Mouse (Mus musculus) kidney, adult 2 months (tissue): Measurements from ENCODE around the gene Mchr1. TPM values are rescaled to one million over a fixed set of nuclear protein-coding genes. Genes with fewer than 3 reads are reported as not detected.

ENCODE experiments used
- DNase-seq: peaks from one replicate; pipeline ENCODE4 v3.0.0; 2021
- H3K27ac ChIP-seq: fragments of 200-500 bp; 2 replicates; pipeline ENCODE4 v1.5.1; 2012; ENCODE audit warnings: low read depth, low read length, control low read depth, inconsistent platforms; ENCODE audit not compliant: insufficient read depth
- H3K27me3 ChIP-seq: fragments of 200-500 bp; replicated peaks from 2 replicates; pipeline ENCODE4 v1.6.1; 2012; ENCODE audit warnings: mild to moderate bottlenecking, moderate library complexity, low read length, inconsistent platforms; ENCODE audit not compliant: control insufficient read depth, insufficient read depth
- H3K36me3 ChIP-seq: fragments of 200-500 bp; 2 replicates; pipeline ENCODE4 v1.6.1; 2012; ENCODE audit warnings: mild to moderate bottlenecking, moderate library complexity, low read length, inconsistent platforms; ENCODE audit not compliant: control insufficient read depth, insufficient read depth
- H3K4me1 ChIP-seq: fragments of 200-500 bp; 2 replicates; pipeline ENCODE4 v1.6.1; 2011; ENCODE audit warnings: low read length; ENCODE audit not compliant: control insufficient read depth, insufficient read depth
- H3K4me3 ChIP-seq: fragments of 200-500 bp; 2 replicates; pipeline ENCODE4 v1.5.1; 2011; ENCODE audit warnings: mild to moderate bottlenecking, low read depth, low read length, control low read depth; ENCODE audit not compliant: insufficient read depth
- CTCF ChIP-seq: fragments of 200-500 bp; conservative IDR thresholded peaks from 2 replicates; pipeline ENCODE4 v1.5.1; 2011; ENCODE audit warnings: low read depth, mild to moderate bottlenecking, control low read depth, low read length, moderate library complexity, mixed read lengths; ENCODE audit not compliant: insufficient read depth, insufficient read length
- POLR2A ChIP-seq: fragments of 200-500 bp; IDR thresholded peaks from one replicate; pipeline ENCODE4 v1.6.1; 2011; ENCODE audit warnings: low read depth, low read length, control low read depth
- WGBS: fragments of 180-500 bp; shearing (Covaris S2); methylation state at CpG from one replicate; pipeline ENCODE4 v1.1.7; 2018; 5-methylcytosine and 5-hydroxymethylcytosine counted together
- polyA plus RNA-seq: library from polyadenylated mRNA; depleted of rRNA; stranded (reverse); fragments of >200 nt; gene quantifications from 2 replicates; pipeline ENCODE4 v1.2.3, GENCODE M21; 2012

Gene Mchr1
- polyA plus RNA-seq, 1 experiment = 2.1 TPM

- H3K27ac ChIP-seq = no peak overlapping the region
- WGBS = 86% methylated on average over 3 of the region's 3 CpGs
These were observed 8.0 kb upstream of the Mchr1 start for GRCm38 (mm10) chr15:81227275-81227674.

GRCm38 (mm10) chr15:81228258-81228657, 7.0 kb upstream of the Mchr1 start:
- DNase-seq = no peak
- H3K27ac ChIP-seq = no peak overlapping the region
- 95% methylated on average over 3 of the region's 3 CpGs for WGBS
- H3K4me3 ChIP-seq = no peak overlapping the region
- no peaks in the 10 kb centered on the region for H3K36me3 ChIP-seq
- H3K27me3 ChIP-seq = no peaks in the 10 kb centered on the region
- TF ChIP-seq POLR2A = no peak
- TF ChIP-seq CTCF = no peak
- H3K4me1 ChIP-seq = peaks cover 8% of the 10 kb centered on the region; the same call in 1 of the 2 replicates

More at GRCm38 (mm10) chr15:81227275-81227674, 8.0 kb upstream of the Mchr1 start:
- Histone ChIP-seq H3K4me3 (no peak overlapping the region), H3K36me3 (no peaks in the 10 kb centered on the region), H3K4me1 (peaks cover 8% of the 10 kb centered on the region; the same call in 1 of the 2 replicates), H3K27me3 (no peaks in the 10 kb centered on the region)
- DNase-seq = no peak
- TF ChIP-seq POLR2A (no peak), CTCF (no peak)

GRCm38 (mm10) chr15:81229791-81230190, 5.5 kb upstream of the Mchr1 start:
- TF ChIP-seq POLR2A (no peak), CTCF (no peak)
- H3K36me3 ChIP-seq = no peaks in the 10 kb centered on the region
- peak; percentile 90 for DNase-seq
- H3K27me3 ChIP-seq = no peaks in the 10 kb centered on the region
- H3K4me3 ChIP-seq = no peak overlapping the region
- peak overlapping the region; percentile 88 for H3K27ac ChIP-seq
- 55% methylated on average over 3 of the region's 3 CpGs for WGBS
- peaks cover 8% of the 10 kb centered on the region; the same call in 1 of the 2 replicates for H3K4me1 ChIP-seq

DNA sequence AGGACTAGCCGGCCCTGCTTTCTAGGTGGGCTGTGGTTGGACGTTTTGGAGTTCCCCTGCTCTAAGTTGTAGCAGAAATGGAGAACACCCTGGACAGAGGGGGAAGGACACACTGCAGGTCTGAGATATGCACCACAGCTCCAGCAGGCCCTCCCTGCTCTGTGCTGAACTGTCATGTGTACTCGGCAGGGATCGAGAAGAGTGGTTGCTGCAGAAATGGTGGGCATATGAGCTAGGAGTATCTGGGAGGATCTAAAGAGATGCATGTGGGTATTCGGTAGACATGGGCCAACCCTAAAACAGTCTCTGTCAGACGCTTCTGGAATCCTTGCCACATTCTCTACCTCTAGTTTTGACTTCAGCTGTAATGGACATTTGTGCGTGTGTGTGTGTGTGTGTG, 4.0 kb upstream of the Mchr1 start:
- Histone ChIP-seq H3K36me3 (no peaks in the 10 kb centered on the region), H3K27me3 (no peaks in the 10 kb centered on the region), H3K4me1 (peaks cover 8% of the 10 kb centered on the region; the same call in 1 of the 2 replicates), H3K4me3 (no peak overlapping the region), H3K27ac (no peak overlapping the region)
- no peak for TF ChIP-seq CTCF
- no peak for TF ChIP-seq POLR2A
- WGBS = 77% methylated on average over 7 of the region's 7 CpGs
- no peak for DNase-seq

DNA sequence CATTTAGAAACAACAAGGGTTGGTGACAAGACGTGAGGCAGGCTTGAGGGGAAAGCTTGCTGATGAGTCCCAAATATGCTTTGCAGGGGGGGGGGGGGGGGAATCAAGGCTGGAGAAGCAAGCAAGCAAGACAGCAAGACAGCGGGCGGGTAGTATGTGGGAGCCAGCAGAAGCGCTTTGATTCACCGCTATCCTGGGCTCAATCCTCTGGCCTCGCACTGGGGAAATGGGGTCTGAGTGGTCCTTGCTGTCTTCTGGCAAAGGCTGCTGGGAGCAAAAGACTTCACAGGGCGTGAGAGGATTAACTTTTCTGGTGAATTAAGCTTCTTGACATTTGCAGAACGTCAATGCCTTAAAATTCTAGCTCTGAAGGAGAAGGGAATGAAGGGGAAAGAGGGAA, 763 bp downstream of the Mchr1 start:
- H3K4me1 ChIP-seq = no peaks in the 10 kb centered on the region
- TF ChIP-seq POLR2A (no peak), CTCF (no peak)
- WGBS = 38% methylated on average over 8 of the region's 8 CpGs
- no peak for DNase-seq
- peak overlapping the region; percentile 42 for H3K4me3 ChIP-seq
- no peaks in the 10 kb centered on the region for H3K27me3 ChIP-seq
- H3K27ac ChIP-seq = no peak overlapping the region
- no peaks in the 10 kb centered on the region for H3K36me3 ChIP-seq

GRCm38 (mm10) chr15:81237471-81237870, 2.2 kb downstream of the Mchr1 start:
- no peaks in the 10 kb centered on the region for H3K27me3 ChIP-seq
- H3K36me3 ChIP-seq = no peaks in the 10 kb centered on the region
- DNase-seq = no peak
- WGBS = 94% methylated on average over 18 of the region's 18 CpGs
- H3K27ac ChIP-seq = no peak overlapping the region
- no peaks in the 10 kb centered on the region for H3K4me1 ChIP-seq
- no peak for TF ChIP-seq POLR2A
- TF ChIP-seq CTCF = no peak
- no peak overlapping the region for H3K4me3 ChIP-seq

DNA sequence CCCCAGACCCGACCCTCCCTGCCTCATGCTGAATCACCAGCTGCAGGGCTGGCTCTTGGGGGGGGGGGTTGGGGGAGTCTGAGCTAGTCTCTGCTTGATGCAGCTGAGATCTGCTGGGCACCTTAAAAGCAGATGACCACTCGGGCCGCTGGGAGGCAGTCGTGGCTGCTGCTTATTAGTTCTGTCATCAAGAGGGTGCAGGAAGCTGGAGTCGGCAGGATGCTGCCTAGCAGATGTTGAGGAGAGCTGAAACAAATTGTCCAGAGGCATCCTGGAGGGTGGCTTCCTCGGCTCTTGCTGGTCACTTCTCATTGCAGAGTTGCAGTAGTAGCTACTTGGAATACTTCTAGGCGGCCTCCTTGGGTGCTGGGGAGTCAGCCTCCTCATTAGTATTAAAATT, 4.0 kb downstream of the Mchr1 start:
- no peak overlapping the region for H3K27ac ChIP-seq
- no peaks in the 10 kb centered on the region for H3K36me3 ChIP-seq
- DNase-seq = peak; percentile 72
- TF ChIP-seq POLR2A (no peak), CTCF (peak; percentile 65)
- no peaks in the 10 kb centered on the region for H3K27me3 ChIP-seq
- WGBS = 40% methylated on average over 7 of the region's 7 CpGs
- no peak overlapping the region for H3K4me3 ChIP-seq
- H3K4me1 ChIP-seq = no peaks in the 10 kb centered on the region

DNA sequence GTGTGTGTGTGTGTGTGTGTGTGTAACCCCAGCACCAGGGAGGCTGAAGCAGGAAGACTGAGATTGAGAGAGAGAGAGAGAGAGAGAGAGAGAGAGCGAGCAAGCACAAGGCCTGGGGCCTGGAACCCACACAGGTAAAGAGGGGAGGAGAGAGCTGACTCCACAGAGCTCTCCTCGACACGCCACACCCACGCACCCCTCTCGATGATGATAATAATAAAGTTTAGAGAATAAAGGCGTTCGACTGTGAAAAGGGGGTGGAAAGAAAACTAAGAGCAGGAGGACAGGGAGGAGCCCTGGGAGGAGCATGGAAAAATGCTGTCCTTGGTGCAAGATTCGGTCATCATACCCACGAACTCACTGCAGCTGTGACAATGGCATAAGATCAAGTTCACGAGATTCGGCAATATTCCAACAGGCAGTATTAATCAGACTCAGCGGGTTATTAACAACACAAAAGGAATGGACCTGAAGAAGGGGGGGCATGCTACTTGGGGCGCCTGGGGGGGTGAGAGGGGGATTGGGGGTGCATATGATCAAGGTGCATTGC, 4.6 kb downstream of the Mchr1 start:
- Histone ChIP-seq H3K36me3 (no peaks in the 10 kb centered on the region), H3K27me3 (no peaks in the 10 kb centered on the region), H3K4me3 (no peak overlapping the region), H3K27ac (no peak overlapping the region), H3K4me1 (no peaks in the 10 kb centered on the region)
- no peak for TF ChIP-seq POLR2A
- no peak for TF ChIP-seq CTCF
- 68% methylated on average over 13 of the region's 13 CpGs for WGBS
- DNase-seq = peak; percentile 23
